Mouse (Mus musculus): Measurements from ENCODE around the gene Ttl. TPM values are rescaled to one million over a fixed set of nuclear protein-coding genes. Genes with fewer than 3 reads are reported as not detected.
A peak's percentile ranks its signal among the peaks of the same experiment; 100 is the strongest.

Ttl gene
- polyA plus RNA-seq, 1 experiment from 2014 or later = 1.2 TPM

DNA sequence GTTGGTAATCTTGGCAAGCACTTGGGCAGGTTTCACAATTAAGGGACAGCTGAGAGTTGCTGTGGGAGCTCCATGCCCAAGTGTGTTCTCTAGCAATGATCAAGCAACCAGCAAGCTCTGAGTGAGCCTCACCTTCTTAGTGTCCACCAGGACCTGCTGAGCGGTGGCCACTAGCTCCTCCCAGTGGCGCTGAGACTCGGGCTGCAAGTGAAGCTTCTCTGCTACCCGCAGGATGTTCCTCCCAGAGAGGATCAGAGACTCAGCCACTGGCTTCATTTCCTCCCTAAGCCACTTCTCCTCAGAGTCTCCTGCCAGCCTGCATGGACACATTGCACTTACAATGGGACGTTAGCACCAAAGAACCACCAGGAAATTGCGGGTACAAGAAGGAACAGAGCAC is 25.2 kb upstream of the Ttl start:
- Histone ChIP-seq H3K4me3 (ENCODE audit: low read depth, low read length) (no peak overlapping the region), H3K9me3 (ENCODE audit: low read length) (no peaks in the 10 kb centered on the region), H3K4me2 (ENCODE audit: low read depth, low read length) (no peak overlapping the region), H3K36me3 (replicated peaks; ENCODE audit: insufficient read depth, low read length) (no peaks in the 10 kb centered on the region), H3K9ac (replicated peaks) (no peak overlapping the region), H3K27me3 (ENCODE audit: insufficient read depth, low read length) (peaks cover 38% of the 10 kb centered on the region), H3K4me1 (ENCODE audit: insufficient read depth) (peaks cover 5% of the 10 kb centered on the region; the same call in 1 of the 2 replicates), H3K27ac (ENCODE audit: low read depth) (no peak overlapping the region)
- TF ChIP-seq CTCF (IDR thresholded peaks at IDR 0.05; ENCODE audit: low read depth) (peak; percentile 49), EP300 (IDR thresholded peaks at IDR 0.05; ENCODE audit: low read depth) (no peak)
- DNase-seq (no peak), ATAC-seq (no peak)
- WGBS (ENCODE audit: insufficient replicate concordance) = 15% methylated on average over 6 of the region's 6 CpGs

DNA sequence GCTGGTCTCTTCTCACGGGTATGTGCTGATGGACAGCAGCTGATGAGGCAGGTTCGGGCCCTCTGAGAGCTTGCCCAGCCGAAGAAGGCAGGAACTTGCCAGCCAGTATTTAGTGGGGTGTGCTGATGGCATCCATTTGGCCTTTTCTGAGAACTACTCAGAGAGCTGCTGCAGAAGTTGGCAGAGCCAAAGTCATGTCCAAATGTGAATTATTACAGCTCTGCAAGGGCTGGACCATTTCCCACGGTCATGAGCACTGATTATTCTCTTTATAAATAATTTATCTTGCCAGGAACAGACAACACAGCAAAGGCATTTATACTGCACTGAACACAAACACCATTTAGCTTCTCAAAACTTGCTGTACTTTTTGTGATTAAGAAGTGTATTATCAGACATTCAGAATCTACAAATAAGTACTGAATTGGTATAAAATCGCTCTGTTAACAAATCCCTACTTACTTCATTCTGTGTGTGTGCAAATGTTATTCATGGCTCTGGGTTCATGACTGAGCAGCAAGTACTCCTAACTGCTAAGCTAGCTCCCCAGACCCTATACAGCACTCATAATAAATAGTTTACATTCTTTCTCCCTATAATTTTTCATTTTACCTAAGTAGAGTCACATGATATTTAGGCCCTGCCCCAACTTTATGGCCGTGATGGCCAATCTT is 19.4 kb upstream of the Ttl start:
- 67% methylated on average over 6 of the region's 6 CpGs for WGBS (ENCODE audit: insufficient replicate concordance)
- Histone ChIP-seq H3K27ac (ENCODE audit: low read depth) (no peak overlapping the region), H3K9ac (replicated peaks) (no peak overlapping the region), H3K4me1 (ENCODE audit: insufficient read depth) (no peaks in the 10 kb centered on the region), H3K27me3 (ENCODE audit: insufficient read depth, low read length) (0 out of 2 replicates have a peak, but pooled peaks cover 3% of the 10 kb centered on the region), H3K9me3 (ENCODE audit: low read length) (no peaks in the 10 kb centered on the region), H3K4me3 (ENCODE audit: low read depth, low read length) (no peak overlapping the region), H3K4me2 (ENCODE audit: low read depth, low read length) (no peak overlapping the region), H3K36me3 (replicated peaks; ENCODE audit: insufficient read depth, low read length) (no peaks in the 10 kb centered on the region)
- TF ChIP-seq CTCF (IDR thresholded peaks at IDR 0.05; ENCODE audit: low read depth) = no peak
- DNase-seq = no peak
- ATAC-seq = no peak

DNA sequence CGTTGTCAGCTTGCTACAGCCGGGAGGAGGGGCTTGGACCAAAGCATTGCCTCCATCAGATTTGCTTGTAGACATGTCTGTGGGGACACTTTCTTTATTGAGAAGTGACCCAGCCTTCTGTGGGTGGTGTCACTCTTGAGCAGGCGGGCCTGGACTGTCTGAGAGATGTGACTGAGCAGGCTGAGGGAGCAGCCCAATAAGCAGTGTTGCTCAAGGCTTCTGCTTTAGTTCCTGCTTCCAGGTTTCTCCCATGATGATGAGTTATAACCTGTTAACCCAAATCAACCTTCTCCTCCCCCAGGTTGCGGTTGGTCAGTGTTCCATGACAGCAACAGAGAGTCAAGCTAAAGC is 18.9 kb upstream of the Ttl start:
- no peak for DNase-seq

DNA sequence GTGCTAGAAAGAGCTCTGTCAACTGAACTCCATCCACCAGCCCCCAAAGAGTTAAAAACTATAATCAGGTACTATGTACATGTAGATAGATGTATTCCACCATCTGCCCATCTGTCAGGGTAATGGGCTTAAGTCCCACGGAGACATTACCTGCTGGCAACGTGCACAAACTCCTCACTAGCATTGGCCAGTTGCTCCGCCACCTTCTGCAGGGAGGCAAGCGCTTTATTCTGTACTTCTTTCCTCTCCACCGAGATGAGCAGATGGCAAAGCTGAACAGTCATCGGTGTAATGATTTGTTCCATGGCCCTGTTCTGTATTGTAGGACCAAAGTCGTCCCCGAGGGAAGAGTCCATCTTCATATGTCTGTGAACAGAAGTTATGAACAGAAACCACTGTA is 17.9 kb upstream of the Ttl start, which contains the start of gene Vinac1:
Gene Vinac1 (minus strand): TSS at position 362 of the 400 bp plus-strand sequence.
- no peak within 1 kb of the TSS for H3K4me3 ChIP-seq (ENCODE audit: low read depth, low read length)
- H3K9ac ChIP-seq (replicated peaks) = no peak within 1 kb of the TSS
- no peaks in the 10 kb centered on the region for H3K27me3 ChIP-seq (ENCODE audit: insufficient read depth, low read length)
- DNase-seq = no peak
- no peak for ATAC-seq
- H3K4me1 ChIP-seq (ENCODE audit: insufficient read depth) = no peaks in the 10 kb centered on the region
- H3K36me3 ChIP-seq (replicated peaks; ENCODE audit: insufficient read depth, low read length) = no peaks in the 10 kb centered on the region
- TF ChIP-seq EP300 (IDR thresholded peaks at IDR 0.05; ENCODE audit: low read depth) = no peak
- TF ChIP-seq CTCF (IDR thresholded peaks at IDR 0.05; ENCODE audit: low read depth) = no peak
- H3K4me2 ChIP-seq (ENCODE audit: low read depth, low read length) = no peak within 1 kb of the TSS
- 76% methylated on average over 8 of the region's 8 CpGs for WGBS (ENCODE audit: insufficient replicate concordance)
- H3K9me3 ChIP-seq (ENCODE audit: low read length) = no peaks in the 10 kb centered on the region
- no peak within 1 kb of the TSS for H3K27ac ChIP-seq (ENCODE audit: low read depth)

More for the DNA sequence above, 18.9 kb upstream of the Ttl start:
- TF ChIP-seq EP300 (IDR thresholded peaks at IDR 0.05; ENCODE audit: low read depth) (no peak), CTCF (IDR thresholded peaks at IDR 0.05; ENCODE audit: low read depth) (no peak)
- 75% methylated on average over 4 of the region's 4 CpGs for WGBS (ENCODE audit: insufficient replicate concordance)
- H3K9ac ChIP-seq (replicated peaks) = no peak overlapping the region
- H3K36me3 ChIP-seq (replicated peaks; ENCODE audit: insufficient read depth, low read length) = no peaks in the 10 kb centered on the region
- H3K4me1 ChIP-seq (ENCODE audit: insufficient read depth) = no peaks in the 10 kb centered on the region
- H3K27me3 ChIP-seq (ENCODE audit: insufficient read depth, low read length) = 0 out of 2 replicates have a peak, but pooled peaks cover 3% of the 10 kb centered on the region
- H3K4me2 ChIP-seq (ENCODE audit: low read depth, low read length) = no peak overlapping the region
- H3K27ac ChIP-seq (ENCODE audit: low read depth) = no peak overlapping the region
- H3K9me3 ChIP-seq (ENCODE audit: low read length) = no peaks in the 10 kb centered on the region
- H3K4me3 ChIP-seq (ENCODE audit: low read depth, low read length) = no peak overlapping the region
- no peak for ATAC-seq

DNA sequence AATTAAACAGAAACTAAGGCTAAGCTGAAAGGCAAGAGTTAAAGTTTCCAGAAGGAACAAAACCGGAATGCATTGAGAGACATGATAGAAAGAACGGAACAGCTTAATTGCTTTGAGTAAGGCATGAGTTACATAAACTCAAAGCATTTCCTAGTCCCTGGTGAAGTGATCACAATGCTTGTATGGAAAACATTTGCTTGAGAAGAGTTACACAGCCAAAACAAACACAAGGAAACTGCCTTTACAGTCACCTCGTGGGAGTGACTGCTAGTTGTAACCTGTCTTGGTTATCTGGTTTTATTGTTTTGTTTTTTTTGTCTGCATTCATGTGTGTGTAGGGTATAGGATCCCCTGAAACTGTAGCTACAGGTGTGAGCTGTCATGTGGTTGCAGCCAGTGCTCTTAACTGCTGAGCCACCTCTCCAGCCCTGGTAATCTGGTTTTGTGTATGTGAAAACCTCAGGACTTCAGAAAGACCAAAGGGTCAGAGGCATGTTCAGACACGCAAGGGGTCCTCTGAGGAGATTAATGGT is 13.2 kb upstream of the Ttl start:
- TF ChIP-seq CTCF (IDR thresholded peaks at IDR 0.05; ENCODE audit: low read depth) = no peak
- TF ChIP-seq EP300 (IDR thresholded peaks at IDR 0.05; ENCODE audit: low read depth) = no peak
- Histone ChIP-seq H3K9ac (replicated peaks) (no peak overlapping the region), H3K27ac (ENCODE audit: low read depth) (no peak overlapping the region), H3K4me2 (ENCODE audit: low read depth, low read length) (no peak overlapping the region), H3K27me3 (ENCODE audit: insufficient read depth, low read length) (no peaks in the 10 kb centered on the region), H3K36me3 (replicated peaks; ENCODE audit: insufficient read depth, low read length) (no peaks in the 10 kb centered on the region), H3K4me3 (ENCODE audit: low read depth, low read length) (no peak overlapping the region), H3K9me3 (ENCODE audit: low read length) (no peaks in the 10 kb centered on the region), H3K4me1 (ENCODE audit: insufficient read depth) (no peaks in the 10 kb centered on the region)
- no peak for ATAC-seq
- no peak for DNase-seq
- 66% methylated on average over 4 of the region's 4 CpGs for WGBS (ENCODE audit: insufficient replicate concordance)

DNA sequence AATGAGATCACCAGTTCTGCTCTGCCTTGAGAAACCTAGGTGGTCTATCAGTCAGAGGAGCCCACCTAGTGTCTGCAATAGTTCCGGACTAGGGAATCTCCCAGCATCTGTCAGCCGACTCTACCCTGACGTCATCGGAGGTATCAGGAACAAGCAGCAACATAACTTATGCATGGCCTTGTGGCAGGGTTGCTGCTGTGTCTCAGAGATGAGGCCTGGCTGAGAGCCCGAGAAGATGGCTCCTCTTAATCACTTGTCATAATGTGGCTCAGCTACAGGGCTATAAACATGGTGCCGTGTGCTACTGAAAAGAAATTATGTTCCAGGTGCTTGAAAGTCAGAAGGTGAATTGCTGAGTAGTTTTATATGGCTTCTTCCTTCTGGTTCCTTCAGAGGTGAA is 10.0 kb upstream of the Ttl start:
- TF ChIP-seq CTCF (IDR thresholded peaks at IDR 0.05; ENCODE audit: low read depth) (no peak), EP300 (IDR thresholded peaks at IDR 0.05; ENCODE audit: low read depth) (no peak)
- no peak overlapping the region for H3K4me3 ChIP-seq (ENCODE audit: low read depth, low read length)
- DNase-seq (no peak), ATAC-seq (no peak)
- no peak overlapping the region for H3K4me2 ChIP-seq (ENCODE audit: low read depth, low read length)
- no peaks in the 10 kb centered on the region for H3K36me3 ChIP-seq (replicated peaks; ENCODE audit: insufficient read depth, low read length)
- no peak overlapping the region for H3K27ac ChIP-seq (ENCODE audit: low read depth)
- no peak overlapping the region for H3K9ac ChIP-seq (replicated peaks)
- H3K9me3 ChIP-seq (ENCODE audit: low read length) = no peaks in the 10 kb centered on the region
- no peaks in the 10 kb centered on the region for H3K27me3 ChIP-seq (ENCODE audit: insufficient read depth, low read length)
- 87% methylated on average over 6 of the region's 6 CpGs for WGBS (ENCODE audit: insufficient replicate concordance)
- no peaks in the 10 kb centered on the region for H3K4me1 ChIP-seq (ENCODE audit: insufficient read depth)

Measured in liver, postnatal 0 days (tissue).